Mouse (Mus musculus) adrenal gland, postnatal 36 days (tissue): ENCODE measurements around the gene Adamtsl5. TPM values are rescaled to one million over a fixed set of nuclear protein-coding genes. Genes with fewer than 3 reads are reported as not detected.

Experiments used
- DNase-seq, 2 experiments: peaks; one replicate each; pipeline ENCODE4 v3.0.0; 2021; ENCODE audit warnings: mixed read lengths in 1 of 2
- total RNA-seq, 2 experiments: library from RNA; stranded (reverse); gene quantifications; 2 replicates each; pipeline ENCODE4 v1.2.3; 2021

Gene Adamtsl5
- total RNA-seq, 2 experiments from 2014 or later, result 7.3 to 7.7 TPM

DNA sequence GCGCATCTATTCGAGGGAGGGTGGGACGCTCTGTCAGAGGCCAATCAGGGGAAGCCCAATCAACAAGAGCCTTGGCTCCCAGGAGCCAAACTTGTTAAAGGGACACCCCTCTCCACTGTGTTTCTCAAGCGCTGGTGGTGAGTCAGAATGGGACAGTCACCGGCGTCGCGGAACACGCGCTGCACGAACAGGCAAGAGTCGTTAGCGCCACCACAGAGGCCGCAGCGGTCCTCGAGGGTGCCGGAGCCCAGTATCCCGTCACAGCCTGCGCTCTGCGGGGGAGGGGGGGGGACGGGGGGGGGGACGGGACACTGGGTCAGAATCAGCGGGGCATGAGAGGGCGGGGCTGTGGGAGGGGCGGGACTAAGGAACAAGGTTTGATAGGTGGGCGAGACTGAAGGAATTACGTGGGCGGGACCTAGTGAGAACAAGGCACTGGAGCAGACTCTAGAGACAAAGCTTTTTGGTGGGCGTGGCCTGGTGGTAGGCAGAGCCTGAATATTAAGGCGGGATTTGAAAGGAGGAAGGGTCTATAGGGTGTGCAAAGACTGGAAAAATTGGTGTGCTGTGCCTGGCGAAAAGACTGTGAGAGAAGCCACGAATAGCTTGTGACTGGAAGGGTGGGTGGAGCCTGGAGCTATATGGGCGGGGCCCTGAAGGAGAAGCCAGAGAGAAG is 5.3 kb downstream of the Adamtsl5 start:
- peak; percentile 74 to 77 for DNase-seq

GRCm38 (mm10) chr10:80342305-80342748 is 5.9 kb downstream of the Adamtsl5 start:
- DNase-seq, result no peak

- DNase-seq, result no peak
These were observed 6.5 kb downstream of the Adamtsl5 start for GRCm38 (mm10) chr10:80341491-80342304.

GRCm38 (mm10) chr10:80341026-80341425 is 7.2 kb downstream of the Adamtsl5 start:
- no peak for DNase-seq

GRCm38 (mm10) chr10:80339941-80340750 is 8.1 kb downstream of the Adamtsl5 start:
- DNase-seq, result peak; percentile 87 to 88

GRCm38 (mm10) chr10:80336263-80336662 is 11.9 kb downstream of the Adamtsl5 start:
- no peak for DNase-seq

- DNase-seq, result no peak
These were observed 15.7 kb downstream of the Adamtsl5 start for GRCm38 (mm10) chr10:80332525-80332989.

DNA sequence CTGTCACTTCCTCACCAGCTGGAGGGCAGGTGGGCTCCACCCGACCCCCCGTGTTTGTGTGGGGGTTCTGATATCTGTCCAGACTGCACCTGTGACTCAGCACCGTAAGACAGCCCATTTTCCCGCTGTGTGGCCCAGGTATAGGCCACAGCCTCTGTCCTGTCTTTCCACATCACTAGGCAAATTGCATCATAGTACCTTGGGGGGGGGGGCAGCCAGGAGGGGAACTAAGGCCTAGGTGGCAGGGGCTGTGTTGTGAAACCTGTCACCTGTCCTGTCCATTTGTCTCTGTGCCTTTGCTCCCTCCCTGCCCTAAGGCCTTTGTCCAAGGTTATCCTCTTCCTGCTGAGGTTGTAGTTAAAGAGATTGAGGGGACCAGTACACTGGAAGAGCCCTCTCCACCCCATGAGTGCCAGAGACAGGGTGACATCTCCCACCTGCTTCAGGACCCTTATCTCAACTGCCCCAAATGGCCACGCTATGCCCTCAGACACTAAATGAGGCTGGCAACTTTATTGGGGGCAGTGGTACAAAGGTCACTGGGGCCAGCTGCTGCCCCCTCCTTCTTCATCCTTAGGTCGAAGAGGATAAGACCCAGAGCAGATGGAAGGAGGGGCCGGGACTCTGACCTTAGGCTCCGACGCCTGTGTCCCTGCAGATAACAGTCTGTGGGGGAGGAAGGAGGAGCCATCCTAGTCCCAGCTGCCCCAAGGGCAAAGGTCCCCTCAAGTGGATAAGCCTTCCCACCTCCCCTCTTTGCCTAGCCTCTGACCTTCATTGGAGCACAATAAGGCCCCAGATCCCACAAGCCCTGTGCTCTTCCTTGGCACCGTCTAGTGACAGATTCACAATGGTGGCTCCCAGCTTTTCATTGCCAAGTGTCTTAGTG is 16.3 kb downstream of the Adamtsl5 start:
- DNase-seq, result no peak

DNA sequence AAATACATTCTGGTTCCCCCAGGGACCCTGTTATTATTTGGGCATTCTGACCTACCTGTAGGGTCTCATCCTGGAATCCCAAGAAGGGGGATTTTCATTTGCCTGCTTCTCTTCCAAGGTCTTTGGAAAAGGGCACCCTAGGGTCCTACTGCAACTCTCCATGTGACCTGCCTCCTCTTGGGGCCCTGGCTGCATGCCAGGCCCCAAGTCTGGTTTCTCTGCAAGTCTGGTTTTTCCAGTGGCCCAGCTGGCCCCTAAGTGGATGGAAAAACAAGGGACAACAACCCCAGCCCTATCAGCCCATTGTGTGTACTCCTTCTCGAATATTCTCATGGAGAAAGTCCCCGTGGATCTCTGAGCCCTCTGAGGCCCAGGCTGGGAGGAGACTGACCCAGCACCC is 17.3 kb downstream of the Adamtsl5 start:
- no peak for DNase-seq

- DNase-seq, result no peak
These were observed 18.1 kb downstream of the Adamtsl5 start for GRCm38 (mm10) chr10:80330084-80330483.

DNA sequence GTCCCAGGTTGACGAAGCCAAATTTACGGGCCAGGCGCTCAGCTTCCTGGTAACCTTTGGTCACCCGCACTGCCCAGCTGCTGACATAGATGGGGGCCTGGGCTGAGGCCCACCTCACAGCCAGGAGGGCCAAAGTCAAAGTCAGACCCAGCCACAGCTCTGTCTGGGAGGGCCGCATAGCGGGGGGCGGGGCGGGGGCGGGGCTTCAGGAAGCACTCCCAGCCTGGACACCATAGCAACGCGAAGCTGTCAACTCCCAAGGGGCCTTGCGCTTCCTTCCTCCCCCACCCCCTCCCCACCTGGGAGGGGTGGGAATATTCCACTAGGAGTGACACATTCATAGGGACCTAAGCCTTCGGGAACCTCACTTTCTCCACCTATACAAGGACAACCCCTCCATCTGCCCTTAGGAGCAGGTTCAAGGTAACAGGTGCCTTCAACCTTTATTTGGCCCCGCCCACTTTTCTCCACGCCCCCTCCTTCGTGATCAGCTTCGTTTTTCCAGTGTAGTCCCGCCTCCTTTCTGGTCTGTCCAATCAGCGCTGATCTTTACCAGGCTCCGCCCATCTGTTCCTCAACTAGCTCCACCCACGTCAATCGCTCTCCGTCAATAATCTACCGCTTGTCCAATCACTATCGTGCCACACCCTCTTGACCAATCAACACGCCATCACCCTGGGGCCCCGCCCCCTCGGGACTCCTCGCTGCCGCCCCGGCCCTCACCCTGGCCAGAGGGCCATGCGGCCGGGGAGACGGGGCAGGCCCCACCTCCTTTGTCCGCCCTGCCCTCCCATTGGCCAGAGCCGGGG is 18.7 kb downstream of the Adamtsl5 start, which contains the start of the genes Pcsk4 and Reep6:
TSS of gene Pcsk4 (minus strand) at position 226 of the 809 bp plus-strand sequence.
TSS of gene Reep6 (plus strand) at position 681 of the 809 bp plus-strand sequence.
- DNase-seq, result peak; percentile 95 to 99

GRCm38 (mm10) chr10:80325045-80325444 is 23.2 kb downstream of the Adamtsl5 start:
- DNase-seq, result no peak

- no peak for DNase-seq
These were observed 23.8 kb downstream of the Adamtsl5 start for GRCm38 (mm10) chr10:80324120-80325037.

GRCm38 (mm10) chr10:80323261-80324119 is 24.7 kb downstream of the Adamtsl5 start:
- DNase-seq, result peak; percentile 85 to 93

- peak; percentile 56 to 63 for DNase-seq
These were observed 25.4 kb downstream of the Adamtsl5 start for GRCm38 (mm10) chr10:80322811-80323211.

DNA sequence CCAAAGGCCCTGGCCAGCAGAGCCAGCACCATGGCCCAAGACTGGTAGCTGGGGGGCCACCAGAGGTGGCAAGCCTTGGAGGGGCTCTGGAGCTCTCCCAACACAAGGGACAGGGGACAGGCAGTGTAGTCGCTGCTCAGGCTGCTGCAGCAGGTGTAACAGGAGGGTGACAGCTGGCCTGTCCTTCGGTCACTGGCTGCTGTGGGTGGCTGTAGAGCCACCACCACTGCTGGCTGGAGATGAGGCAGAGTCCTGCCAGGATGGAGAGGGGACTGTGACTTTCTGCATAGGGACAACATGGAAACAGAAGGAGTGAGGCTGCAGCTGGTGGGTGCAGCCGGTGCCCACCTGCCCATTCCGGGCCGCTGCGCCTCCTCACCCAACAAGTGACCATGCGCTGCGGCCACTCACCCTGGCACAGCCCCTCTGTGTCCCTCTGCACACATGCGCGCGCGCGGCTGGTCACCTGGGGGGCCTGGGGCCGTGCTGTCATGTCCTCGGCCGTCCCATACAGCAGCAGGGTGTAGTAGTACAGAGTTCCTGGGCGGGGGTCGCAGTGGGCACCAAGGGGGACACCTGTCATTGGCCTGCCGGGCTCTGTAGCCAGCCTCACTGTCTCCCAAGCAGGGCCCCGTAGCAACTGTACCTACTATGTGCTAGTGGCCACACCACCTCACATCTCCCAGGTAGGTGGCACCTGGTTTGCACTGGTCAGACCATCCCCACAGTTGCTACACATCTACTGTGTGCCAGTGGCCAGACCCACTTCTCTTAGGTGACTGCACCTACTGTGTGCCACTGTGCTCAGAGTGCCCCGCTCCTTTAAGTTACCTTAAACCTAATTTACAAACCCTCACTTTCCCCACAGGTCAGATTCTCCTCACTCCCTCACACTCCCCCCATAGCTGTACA is 26.3 kb downstream of the Adamtsl5 start:
- DNase-seq, result no peak
